Mouse (Mus musculus) gonadal fat pad, adult 2 months (tissue): ENCODE measurements around the gene Sytl2. TPM values are rescaled to one million over a fixed set of nuclear protein-coding genes. Genes with fewer than 3 reads are reported as not detected.

Experiments
- DNase-seq: peaks from one replicate; pipeline ENCODE4 v3.0.0-alpha.2; 2012; ENCODE audit warnings: low read depth
- polyA plus RNA-seq: library from polyadenylated mRNA; depleted of rRNA; stranded (reverse); fragments of >200 nt; gene quantifications from 2 replicates; pipeline ENCODE4 v1.2.3, GENCODE M21; 2012; rRNA removed

Sytl2 gene
- polyA plus RNA-seq = 4.8 and 6.5 TPM in 2 replicates

- DNase-seq = no peak
Measured at GRCm38 (mm10) chr7:90301942-90302646, at the start of gene Sytl2. Sytl2 (plus strand) TSS chr7:90302252.

GRCm38 (mm10) chr7:90252946-90253345 lies 49.1 kb upstream of the Sytl2 start:
- no peak for DNase-seq

DNA sequence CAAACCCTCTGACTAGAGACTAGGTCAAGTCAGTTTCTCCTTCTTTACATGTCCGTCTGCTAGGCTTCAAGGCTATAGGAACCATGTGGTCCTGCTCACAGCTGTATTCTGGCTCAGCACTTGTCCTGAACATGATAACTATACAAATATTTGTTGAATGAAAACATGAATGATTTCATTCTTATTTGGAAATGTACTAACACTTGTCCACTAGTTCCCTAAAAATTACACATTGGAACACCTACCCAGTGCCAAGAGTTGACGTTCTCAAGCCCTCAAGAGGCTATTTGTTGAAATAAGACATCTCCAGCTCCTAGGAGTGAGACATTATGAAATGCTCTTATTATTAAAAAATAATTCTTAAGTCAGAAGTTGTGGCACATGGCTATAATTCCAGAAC lies 43.4 kb upstream of the Sytl2 start:
- DNase-seq = no peak

DNA sequence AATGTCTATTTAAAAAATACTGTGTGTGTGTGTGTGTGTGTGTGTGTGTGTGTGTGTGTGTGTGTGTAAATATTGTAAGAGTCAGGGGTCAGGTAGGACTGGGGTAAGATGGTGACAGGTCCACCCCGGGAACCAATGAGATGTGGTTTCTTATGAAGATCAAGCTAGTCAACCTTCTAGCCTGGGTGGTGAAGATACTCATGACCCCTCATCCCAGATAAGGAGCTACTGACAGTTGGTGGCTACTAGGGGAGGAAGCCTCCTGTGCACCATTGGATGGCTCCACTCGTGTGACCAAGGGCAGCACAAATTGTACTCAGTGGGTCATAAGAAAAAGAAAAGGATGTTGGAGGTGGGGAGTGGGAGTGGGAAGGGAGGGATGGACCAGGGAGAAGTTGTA lies 42.2 kb upstream of the Sytl2 start:
- no peak for DNase-seq

DNA sequence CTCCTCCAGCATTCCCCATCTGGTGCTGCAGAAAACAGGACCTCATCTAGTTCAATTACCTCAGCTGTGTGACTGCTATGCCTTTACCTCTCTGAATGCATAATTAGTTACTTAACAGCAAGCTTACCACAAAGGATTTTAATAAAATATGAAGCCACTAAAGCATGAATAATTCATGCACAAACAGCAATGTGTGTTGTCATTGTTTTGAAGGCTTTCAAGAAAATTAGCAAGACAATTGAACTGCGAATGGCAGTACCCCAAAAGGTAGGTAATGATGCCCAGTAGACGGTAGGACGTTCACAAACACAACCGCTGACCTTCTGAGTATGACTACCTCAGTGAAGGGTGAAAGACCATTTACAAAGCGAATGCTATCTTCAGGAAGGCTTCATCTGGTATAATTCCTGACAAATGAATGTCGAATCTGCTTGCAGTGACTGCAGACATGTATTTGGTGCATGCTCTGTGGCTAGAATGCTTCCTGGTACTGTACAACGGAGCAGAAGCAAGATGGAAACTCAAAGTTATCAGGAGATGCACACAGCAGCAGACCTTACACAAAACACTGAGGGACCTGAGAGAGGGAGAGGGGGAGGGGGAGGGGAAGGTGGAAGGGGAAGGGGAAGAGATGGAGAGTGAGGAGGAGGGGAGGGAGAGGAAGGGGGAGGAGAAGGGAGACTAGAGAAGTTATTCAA lies 40.0 kb upstream of the Sytl2 start:
- DNase-seq = no peak

- DNase-seq = no peak
Measured at GRCm38 (mm10) chr7:90265289-90265970, 36.6 kb upstream of the Sytl2 start, which contains the start of gene Ccdc83. Ccdc83 (minus strand) TSS chr7:90265777.

DNA sequence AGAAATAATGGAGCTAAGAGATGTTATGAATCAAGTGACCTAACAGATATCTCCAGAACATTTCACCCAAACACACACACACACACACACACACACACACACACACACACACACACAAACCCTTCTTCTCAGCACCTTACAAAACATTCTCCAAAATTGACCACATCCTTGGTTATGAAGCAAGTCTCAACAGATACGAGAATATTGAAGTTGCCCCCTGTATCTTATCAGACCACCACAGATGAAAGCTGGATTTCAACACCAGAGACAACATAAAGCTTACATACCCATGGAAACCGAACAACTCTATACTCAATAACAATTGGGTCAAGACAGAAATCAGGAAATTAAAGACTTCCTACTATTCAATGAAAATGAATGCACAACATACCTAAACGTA lies 31.9 kb upstream of the Sytl2 start:
- no peak for DNase-seq

DNA sequence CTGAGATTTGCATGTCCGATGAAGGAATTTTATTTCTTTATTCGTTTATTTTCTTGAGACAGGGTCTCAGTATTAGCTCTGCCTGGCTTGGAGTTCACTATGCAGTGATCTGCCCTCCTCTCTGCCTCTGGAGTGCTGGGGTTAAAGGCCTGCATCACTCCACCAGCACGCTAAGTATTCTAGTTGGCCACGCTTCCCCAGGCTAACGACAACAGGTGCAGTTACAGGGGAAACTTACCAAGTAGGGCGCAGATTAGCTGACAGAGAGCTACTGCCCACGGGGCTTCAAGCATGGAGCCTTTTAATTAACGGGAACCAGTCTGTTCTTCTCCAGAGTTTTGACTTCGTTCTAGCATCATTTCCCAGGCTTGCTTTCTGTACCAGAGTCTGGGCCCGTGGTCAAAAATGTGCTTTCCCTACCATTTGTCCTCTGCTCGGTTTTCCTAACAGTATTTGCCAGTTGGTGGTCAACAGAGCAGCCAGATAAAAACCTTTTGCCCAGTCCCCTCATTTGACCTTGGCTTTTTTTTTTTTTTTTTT lies 27.4 kb upstream of the Sytl2 start:
- DNase-seq = no peak

GRCm38 (mm10) chr7:90277246-90277645 lies 24.8 kb upstream of the Sytl2 start:
- DNase-seq = no peak

DNA sequence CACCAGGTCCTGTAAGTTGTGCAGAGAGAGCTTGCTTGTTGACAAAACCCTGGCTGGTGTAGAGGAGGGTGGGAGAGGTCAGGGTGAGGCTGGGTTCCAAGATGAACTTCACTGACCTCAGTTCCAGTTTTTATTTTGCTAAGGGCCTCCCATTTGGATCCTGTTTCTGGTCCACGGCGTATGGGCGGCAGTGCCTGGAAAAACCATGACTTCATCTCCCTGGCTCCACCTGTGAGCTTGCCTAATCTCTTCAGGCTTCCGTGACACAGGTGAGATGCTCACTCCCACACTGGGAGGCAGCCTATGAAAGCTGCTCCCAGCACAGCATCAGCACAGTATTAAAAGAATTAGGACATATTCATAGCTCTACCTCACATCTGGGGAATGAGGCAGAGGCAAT lies 24.3 kb upstream of the Sytl2 start:
- no peak for DNase-seq

DNA sequence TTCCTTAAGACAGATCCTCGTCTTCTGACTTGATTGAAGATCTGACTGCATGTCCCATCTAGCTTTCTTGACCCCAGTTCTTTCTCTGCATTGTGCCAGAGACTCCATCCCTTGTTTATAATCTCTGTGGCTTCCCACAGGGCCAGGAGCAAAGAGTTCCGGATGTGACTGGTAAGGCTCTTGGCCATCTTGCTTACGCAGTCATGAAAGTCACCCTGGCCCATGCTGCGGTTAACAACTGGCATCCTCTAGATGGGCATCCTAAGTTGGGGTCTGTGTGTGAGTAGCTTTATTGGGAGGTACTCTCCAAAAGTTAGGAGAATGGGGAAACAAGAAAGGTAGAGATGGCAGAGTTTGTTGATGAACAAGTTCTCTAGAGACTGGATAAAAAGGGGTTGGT lies 22.9 kb upstream of the Sytl2 start:
- no peak for DNase-seq

GRCm38 (mm10) chr7:90280274-90280875 lies 21.7 kb upstream of the Sytl2 start:
- no peak for DNase-seq

- DNase-seq = no peak
Measured at GRCm38 (mm10) chr7:90280878-90281277, 21.2 kb upstream of the Sytl2 start.

- no peak for DNase-seq
Measured at GRCm38 (mm10) chr7:90281759-90282546, 20.1 kb upstream of the Sytl2 start.

DNA sequence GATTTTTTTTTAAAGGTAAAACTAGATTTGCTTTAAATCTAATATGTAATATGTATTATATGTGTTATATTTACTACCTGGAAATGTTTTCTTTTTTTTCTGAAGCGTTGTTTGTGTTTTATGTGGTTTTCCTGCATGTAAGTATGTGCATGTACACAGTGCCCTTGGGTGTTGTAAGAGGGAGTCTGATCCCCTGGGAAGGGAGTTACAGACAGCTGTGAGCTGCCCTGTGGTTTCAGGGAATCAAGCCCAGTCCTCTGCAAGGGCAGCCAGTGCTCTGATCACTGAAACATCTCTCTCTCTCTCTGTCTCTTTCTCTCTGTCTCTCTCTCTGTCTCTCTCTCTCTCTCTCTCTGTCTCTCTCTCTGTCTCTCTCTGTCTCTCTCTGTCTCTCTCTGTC lies 19.3 kb upstream of the Sytl2 start:
- no peak for DNase-seq

GRCm38 (mm10) chr7:90284793-90285192 lies 17.3 kb upstream of the Sytl2 start:
- DNase-seq = no peak

GRCm38 (mm10) chr7:90291885-90292284 lies 10.2 kb upstream of the Sytl2 start:
- no peak for DNase-seq

- DNase-seq = no peak
Measured at GRCm38 (mm10) chr7:90302647-90303552, 848 bp downstream of the Sytl2 start.

DNA sequence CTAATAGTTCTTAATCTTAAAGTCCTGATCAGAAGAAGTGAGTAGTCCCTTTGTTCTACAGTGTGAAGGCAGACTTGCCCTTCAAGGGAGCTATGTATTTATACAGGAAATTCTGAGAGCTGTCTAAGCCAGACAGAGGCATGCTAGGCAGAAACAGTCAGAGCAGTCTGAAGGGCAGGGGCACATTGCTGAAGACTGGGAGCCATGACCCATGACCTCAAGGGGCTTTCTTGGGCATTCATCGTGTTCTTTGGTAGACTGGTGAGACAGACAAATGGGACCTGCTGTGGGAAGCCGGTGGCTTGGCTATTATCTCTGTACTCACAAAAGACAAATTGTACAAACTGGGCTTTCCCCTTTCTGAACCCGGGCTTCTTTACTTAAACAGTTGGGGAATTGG lies 4.0 kb downstream of the Sytl2 start:
- DNase-seq = no peak

GRCm38 (mm10) chr7:90306968-90307367 lies 4.9 kb downstream of the Sytl2 start:
- no peak for DNase-seq
